Mouse (Mus musculus): ENCODE measurements at regions not wholly inside any gene's neighbourhood (a gene's known extent, or its start where the extent isn't known, plus 50 kb on each side); places are given as distances from the start of the nearest gene placed in this dataset.
A peak's percentile ranks its signal among the peaks of the same experiment; 100 is the strongest.

DNA sequence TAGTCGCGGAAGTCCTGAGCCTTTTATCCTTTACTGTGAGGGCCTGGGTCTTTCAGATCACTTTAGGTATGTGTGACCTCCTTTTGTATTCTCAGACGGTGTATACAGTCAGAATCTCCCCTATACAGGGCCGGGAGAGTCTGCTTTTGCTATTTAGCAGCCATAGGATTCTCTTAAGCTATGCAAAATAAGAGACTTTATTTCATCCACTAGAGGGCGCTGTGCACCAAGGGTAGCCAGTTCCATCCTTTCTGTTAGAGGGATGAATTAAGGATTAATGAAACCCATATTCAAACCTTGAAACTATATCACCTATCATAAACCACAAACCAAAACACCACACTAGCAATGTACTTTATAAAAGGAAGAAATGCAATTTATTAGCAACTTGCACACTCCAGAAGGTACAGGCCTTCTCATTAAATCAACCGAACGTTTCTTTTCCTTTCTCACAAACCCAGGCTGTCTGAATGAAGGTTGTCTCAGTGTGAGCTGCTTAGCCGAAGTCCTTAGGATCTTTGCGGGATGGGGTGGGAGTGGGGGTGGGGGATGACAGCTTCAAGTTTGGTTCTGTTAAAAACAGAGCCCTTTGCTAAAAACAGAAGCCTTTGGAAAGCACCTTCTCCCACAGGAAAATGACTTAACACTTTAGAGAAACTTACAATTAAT is 116.8 kb upstream of the Tmpo start:
- DNase-seq: peak; percentile 9

DNA sequence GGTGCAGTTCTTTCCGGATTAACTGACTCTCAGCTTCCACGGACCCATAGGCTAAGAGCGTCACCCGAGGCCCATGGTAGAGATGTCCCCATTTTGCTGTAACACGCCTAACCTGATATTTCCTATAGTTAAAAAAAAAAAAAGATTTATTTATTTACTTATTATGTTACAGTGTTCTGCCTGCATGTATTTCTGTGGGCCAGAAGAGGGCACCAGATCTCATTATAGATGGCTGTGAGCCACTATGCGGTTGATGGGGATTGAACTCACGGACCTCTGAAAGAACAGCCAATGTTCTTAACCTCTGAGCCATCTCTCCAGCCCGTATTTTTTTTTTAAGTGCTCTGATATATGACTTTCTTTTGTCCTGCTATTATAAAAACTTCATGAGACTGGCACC is 114.2 kb upstream of the Tmpo start:
- no peak for DNase-seq

- no peak for DNase-seq
These were observed 112.1 kb upstream of the Tmpo start for GRCm38 (mm10) chr10:91293226-91293625.

DNA sequence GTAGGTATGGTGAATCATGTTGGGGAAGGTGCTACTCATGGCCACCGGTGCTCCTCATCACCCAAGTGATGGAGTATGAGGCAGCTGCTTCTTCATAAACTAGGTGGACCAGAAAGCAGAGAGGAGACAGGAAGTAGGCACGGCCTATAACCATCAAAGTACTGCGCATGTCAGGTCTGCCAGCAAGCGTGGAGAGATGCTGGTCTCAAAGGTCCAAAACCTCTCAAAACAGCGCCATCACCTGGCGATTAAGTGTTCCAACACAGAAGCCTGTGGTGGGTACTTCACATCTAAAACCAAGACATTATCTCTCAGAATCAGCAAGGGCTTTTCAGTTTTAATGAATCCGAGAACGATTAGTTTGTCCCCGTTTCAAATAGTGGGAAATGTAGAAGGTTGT is 103.1 kb upstream of the Tmpo start:
- DNase-seq: no peak

DNA sequence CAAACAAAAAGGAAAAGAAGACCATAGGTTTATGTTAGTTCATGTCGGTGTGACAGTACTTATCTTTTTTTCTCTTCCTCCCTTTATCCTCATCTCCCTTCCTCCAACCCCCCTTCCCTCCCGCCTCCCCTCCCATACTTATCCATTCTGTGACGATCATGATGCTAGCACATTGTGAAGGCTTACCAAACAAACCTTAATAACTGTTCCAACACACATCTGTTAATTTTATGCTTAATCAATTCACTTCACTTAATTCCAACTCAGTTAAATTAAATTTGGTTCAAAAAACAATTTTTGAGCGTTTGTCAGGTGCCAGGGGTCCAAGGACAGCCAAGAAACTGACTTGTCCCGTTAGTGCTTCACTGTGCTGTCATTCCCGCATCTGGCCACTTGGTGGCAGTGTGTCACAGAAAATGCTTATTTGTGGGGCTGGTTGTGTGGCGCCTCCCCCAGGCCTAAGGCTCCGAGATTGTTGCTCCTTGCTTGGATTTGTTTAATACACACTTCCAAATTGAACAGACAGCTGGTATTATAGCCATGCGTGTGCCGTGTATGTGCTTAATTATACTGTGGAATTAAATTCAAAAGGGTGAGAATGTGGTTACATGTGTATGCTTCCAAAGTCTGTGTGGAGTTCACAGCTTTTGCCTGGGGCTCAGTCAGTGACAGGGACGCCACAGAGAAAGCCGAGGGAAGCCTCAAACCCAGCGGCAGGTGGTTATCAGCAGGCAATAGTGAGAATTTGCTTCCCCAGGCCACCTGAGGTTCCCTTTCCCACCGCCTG is 90.0 kb upstream of the Tmpo start:
- peak; percentile 73 for DNase-seq

DNA sequence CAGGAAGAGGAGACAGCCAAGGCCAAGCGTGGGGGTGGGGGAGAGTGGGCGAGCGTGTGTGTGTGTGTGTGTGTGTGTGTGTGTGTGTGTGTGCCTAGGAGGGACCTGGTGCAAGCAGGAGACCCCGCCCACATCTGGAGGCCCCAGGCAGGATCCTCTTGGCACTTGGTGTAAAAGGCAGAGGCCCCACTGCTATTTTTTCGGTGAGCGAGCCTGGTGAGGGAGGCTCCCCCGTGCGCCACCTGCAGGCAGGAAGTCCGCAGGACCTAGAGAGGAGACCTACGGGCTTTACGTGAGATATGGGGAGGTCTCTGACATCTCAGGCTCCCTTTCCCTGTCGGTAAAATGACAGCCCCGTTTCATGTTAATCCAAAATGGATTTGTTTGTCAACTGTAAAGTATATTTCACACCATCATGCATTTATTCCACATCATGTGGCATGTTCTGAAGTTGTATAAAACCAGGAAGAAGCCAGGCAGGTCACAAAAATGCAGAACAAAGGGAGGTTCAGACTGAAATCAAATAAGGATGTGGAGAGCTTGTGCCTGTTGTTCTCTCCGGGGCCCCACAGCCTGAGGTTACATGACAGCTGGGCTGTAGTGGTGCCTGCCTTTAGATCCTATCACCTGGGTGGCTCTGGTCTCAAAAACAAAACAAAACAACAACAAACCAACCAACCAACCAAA is 89.3 kb upstream of the Tmpo start:
- DNase-seq: peak; percentile 18

GRCm38 (mm10) chr10:91267886-91268285 is 86.8 kb upstream of the Tmpo start:
- no peak for DNase-seq

DNA sequence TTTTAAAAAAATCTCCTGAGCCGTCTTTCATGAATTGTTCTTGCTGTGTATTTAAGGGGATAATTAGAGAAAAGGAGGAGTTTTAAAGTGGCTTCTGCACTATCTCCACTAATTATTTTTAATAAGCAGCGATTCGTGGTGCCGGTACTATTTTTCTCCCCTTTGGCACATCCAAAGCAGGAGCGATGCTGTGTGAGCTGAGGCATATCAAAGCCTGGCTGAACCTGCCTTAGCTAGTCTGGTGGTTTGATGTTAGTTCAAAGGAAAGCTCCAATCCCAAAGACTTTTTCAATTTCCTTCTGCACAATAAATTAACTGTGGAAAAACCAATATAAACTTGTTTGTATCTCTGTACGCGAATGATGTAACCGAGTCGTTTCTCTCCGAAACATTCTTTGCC is 79.3 kb upstream of the Tmpo start:
- DNase-seq: no peak

DNA sequence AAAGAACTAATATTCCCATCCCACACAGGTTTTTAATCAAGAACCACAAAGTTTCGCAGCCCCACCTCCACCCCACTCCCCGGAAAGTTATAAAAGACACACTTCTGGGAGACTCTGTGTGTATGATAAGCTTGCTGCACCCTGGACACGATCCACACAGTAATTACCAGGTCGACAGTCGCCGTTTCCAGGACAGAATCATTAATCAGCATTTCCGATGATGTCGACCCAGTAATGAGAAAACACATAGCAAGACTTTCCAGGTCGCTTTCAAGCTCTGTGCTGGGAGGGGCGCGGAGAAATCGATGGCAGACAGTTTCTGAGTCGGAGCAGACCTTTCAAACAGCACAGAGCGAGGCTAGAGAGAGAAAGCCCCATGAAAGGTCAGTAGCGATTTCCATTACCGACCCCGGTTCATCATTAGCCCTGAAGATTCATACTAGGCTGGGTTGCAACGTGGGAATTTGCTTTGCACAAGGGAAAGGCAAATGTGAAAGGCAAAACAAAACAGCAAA is 68.6 kb upstream of the Tmpo start:
- DNase-seq: no peak

DNA sequence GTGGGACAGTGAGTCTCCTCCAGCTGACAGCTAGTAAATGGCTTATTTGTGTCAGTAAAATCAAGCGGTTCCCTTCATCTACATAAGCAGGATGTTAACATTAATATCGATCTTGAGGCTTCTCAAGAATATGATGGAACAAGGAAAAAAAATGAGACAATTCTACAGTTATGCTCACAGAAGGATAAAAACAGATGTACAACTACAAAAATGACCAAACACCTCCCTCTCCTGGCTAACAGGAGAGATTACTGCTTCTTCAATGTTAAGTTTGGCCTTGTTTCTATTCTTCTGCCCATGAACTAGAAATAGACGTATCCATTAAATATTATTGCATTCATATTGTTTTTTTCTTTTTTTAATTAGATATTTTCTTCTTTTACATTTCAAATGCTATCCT is 63.2 kb upstream of the Tmpo start:
- no peak for DNase-seq

DNA sequence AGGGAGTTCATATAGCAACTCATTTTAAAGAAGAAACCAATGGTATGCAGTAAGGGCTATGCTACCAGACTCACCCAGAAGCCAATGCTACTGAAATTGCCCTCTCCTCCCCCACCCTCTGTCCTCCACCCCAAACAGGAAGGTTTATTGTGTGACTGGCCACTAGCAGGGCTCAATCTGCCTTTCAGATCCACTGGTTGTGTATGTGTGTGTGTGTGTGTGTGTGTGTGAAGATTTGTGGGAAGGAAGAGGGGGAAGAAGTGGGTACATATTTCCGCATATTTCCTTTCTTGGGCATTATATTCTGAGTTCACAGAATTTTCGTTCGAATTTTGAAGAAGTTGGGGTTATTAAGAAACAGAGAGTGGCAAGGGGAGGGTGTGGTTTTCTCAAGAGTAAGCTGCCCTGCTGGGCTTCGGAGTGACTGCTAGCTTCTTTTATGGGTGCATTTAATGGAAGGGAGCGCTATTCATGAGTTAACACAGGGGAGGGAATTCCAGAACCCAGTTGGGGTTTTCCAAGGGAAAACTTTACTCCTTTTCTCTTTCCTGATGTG is 61.5 kb upstream of the Tmpo start:
- no peak for DNase-seq

DNA sequence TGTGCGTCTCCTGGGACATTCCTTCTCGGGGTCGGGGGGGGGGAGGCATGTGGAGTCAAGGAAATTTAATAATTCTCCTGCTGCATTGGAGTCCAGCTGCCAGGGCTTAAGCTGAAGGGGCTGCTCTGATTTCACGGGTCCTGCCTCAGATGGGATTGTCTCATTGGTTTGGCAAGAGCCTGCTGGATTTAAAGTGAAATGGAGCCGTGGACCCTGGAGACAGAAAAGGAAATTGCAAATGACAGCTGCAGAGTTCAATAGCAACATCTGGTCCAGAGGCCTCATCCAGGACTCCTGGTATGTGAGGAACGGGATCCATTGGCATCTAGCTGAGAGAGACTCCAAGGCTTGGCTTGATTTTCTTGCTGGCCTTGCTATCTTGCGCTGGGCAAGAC is 60.5 kb upstream of the Tmpo start:
- no peak for DNase-seq

GRCm38 (mm10) chr10:91240856-91241610 is 59.9 kb upstream of the Tmpo start:
- no peak for DNase-seq

GRCm38 (mm10) chr10:91240320-91240719 is 59.2 kb upstream of the Tmpo start:
- no peak for DNase-seq

DNA sequence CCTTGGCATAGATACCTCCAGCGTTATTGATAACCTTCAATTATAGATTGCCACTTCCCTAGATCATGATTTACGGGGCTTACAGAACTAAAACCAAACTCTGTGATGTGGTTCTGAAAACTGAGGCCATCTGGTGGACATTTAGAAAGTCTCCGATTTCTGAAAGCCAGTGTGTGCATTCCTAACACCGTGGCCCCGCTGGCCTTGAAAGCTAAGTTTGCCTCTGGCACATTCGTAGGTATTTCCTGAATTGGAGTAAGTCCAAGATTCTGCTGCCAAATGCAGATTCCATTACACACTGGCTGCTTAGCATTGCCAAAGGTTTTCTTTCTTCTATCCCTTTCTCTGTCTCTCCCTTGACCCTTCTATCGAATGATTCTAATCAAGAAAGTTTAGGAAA is 55.7 kb upstream of the Tmpo start:
- DNase-seq: peak; percentile 17

DNA sequence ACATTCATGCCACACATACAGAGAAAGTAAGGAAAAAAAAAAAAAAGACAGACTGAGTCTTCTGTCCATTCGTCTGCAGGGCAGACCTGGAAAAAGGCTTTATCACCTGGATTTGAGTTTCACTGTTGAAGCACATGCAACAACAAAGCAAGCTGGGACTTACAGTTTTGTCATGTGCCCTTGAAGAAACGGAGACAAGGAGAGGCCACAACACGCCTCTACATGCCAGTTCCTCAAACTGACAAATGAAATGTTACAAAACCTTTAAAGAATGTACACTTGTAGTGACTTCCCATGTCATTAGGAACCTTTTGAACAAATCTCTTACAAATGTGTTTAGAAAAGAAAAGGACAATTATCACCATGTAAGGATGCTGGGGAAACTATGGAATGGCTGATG is 53.6 kb upstream of the Tmpo start:
- DNase-seq: no peak

All from cerebellum, adult 9-11 months (tissue).